Mouse (Mus musculus) kidney, adult 2 months (tissue): ENCODE results near the gene Tgfbrap1. TPM values are rescaled to one million over a fixed set of nuclear protein-coding genes. Genes with fewer than 3 reads are reported as not detected.
"Not testable (repeated sequence)": the region's sequence is repeated elsewhere in the genome, so short reads cannot be mapped to it uniquely, and the experiment has no call there.

Experiments used
- DNase-seq: peaks from one replicate; pipeline ENCODE4 v3.0.0; 2021
- H3K27ac ChIP-seq: fragments of 200-500 bp; 2 replicates; pipeline ENCODE4 v1.5.1; 2012; ENCODE audit warnings: low read depth, low read length, control low read depth, inconsistent platforms; ENCODE audit not compliant: insufficient read depth
- H3K27me3 ChIP-seq: fragments of 200-500 bp; replicated peaks from 2 replicates; pipeline ENCODE4 v1.6.1; 2012; ENCODE audit warnings: mild to moderate bottlenecking, moderate library complexity, low read length, inconsistent platforms; ENCODE audit not compliant: control insufficient read depth, insufficient read depth
- H3K36me3 ChIP-seq: fragments of 200-500 bp; 2 replicates; pipeline ENCODE4 v1.6.1; 2012; ENCODE audit warnings: mild to moderate bottlenecking, moderate library complexity, low read length, inconsistent platforms; ENCODE audit not compliant: control insufficient read depth, insufficient read depth
- H3K4me1 ChIP-seq: fragments of 200-500 bp; 2 replicates; pipeline ENCODE4 v1.6.1; 2011; ENCODE audit warnings: low read length; ENCODE audit not compliant: control insufficient read depth, insufficient read depth
- H3K4me3 ChIP-seq: fragments of 200-500 bp; 2 replicates; pipeline ENCODE4 v1.5.1; 2011; ENCODE audit warnings: mild to moderate bottlenecking, low read depth, low read length, control low read depth; ENCODE audit not compliant: insufficient read depth
- CTCF ChIP-seq: fragments of 200-500 bp; conservative IDR thresholded peaks from 2 replicates; pipeline ENCODE4 v1.5.1; 2011; ENCODE audit warnings: low read depth, mild to moderate bottlenecking, control low read depth, low read length, moderate library complexity, mixed read lengths; ENCODE audit not compliant: insufficient read depth, insufficient read length
- POLR2A ChIP-seq: fragments of 200-500 bp; IDR thresholded peaks from one replicate; pipeline ENCODE4 v1.6.1; 2011; ENCODE audit warnings: low read depth, low read length, control low read depth
- WGBS: fragments of 180-500 bp; shearing (Covaris S2); methylation state at CpG from one replicate; pipeline ENCODE4 v1.1.7; 2018; 5-methylcytosine and 5-hydroxymethylcytosine counted together
- polyA plus RNA-seq: library from polyadenylated mRNA; depleted of rRNA; stranded (reverse); fragments of >200 nt; gene quantifications from 2 replicates; pipeline ENCODE4 v1.2.3, GENCODE M21; 2012

Gene Tgfbrap1
- polyA plus RNA-seq, 1 experiment, result 33.4 TPM

DNA sequence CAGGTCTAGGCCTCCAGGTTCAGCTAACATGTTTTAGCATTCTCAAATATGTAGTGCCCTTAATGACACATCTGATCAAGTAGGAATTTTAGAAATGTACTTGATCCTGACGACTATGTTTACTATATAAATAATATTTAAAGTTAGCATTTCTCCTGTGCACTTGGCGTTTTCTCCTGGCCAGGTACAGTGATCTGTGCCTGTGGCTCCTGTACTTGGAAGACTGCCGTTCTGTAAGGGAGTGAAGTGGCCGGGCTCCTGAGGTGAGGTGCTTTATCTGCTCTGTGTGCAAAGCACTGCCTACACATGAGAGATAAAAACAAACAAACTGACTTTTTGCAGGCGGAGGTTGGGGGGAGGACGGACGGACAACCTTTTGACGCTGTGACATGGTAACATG lies 31.9 kb downstream of the Tgfbrap1 start:
- DNase-seq, result no peak
- 88% methylated on average over 8 of the region's 8 CpGs for WGBS
- TF ChIP-seq CTCF (no peak), POLR2A (no peak)
- Histone ChIP-seq H3K27me3 (no peaks in the 10 kb centered on the region), H3K4me3 (no peak overlapping the region), H3K27ac (no peak overlapping the region), H3K36me3 (no peaks in the 10 kb centered on the region; the same call in 1 of the 2 replicates), H3K4me1 (no peaks in the 10 kb centered on the region)

DNA sequence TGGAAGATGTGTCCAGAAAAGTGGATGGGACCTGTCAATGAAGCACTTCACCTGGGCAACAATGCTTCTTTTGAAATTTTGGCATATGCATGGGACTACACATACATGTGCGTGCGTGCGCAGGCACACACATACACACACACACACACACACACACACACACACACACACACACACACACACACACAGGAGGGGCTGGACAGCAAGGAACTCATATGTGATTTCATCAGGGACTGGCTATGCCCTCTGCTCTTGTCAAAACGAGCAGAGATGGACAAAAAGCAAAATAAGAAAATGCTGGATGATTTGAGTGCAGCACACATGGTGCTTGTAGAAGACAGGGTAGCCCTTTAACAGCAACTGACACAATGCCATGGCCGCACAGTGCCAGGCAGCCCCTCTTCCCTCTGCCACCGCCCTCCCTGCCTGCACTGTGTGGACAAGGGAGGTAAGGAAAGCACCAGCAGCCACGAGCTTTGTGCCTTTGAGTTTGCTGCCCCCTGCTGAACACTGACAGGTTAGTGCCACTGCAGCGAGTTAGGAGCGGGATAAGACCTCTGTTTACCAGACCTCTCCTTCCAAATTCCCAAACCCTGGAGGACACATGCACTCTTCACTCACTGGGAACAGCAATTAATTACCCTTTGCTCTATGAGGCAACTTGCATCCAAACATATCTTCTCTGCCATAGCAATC lies 32.7 kb downstream of the Tgfbrap1 start:
- TF ChIP-seq POLR2A (no peak), CTCF (peak; percentile 82)
- Histone ChIP-seq H3K27me3 (no peaks in the 10 kb centered on the region), H3K4me1 (no peaks in the 10 kb centered on the region), H3K4me3 (no peak overlapping the region), H3K36me3 (no peaks in the 10 kb centered on the region; the same call in 1 of the 2 replicates), H3K27ac (no peak overlapping the region)
- WGBS, result 63% methylated on average over 9 of the region's 9 CpGs
- peak; percentile 62 for DNase-seq

DNA sequence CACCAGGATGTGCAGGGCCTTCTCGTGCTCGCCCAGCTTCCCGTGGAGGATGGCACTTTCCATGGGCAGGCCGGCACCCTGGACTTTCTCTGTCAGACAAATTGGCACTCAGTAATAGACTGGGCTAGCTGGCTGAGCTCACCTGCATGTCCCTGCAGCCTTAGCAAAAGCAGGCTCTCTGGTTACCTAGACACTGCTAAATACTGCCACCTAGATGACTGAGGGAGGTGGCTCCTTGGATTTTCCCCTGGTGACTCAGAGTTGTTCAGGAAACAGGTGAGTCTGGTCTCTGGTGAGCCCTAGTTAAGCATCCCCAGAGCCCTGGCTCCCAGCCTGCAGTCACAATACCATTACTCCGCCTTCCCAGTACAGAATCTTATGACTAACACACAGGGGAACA lies 46.5 kb downstream of the Tgfbrap1 start:
- Histone ChIP-seq H3K36me3 (peaks cover 3% of the 10 kb centered on the region; the same call in 1 of the 2 replicates), H3K27me3 (no peaks in the 10 kb centered on the region), H3K27ac (no peak overlapping the region), H3K4me3 (no peak overlapping the region), H3K4me1 (no peaks in the 10 kb centered on the region)
- WGBS, result 89% methylated on average over 5 of the region's 5 CpGs
- DNase-seq, result no peak
- TF ChIP-seq POLR2A (no peak), CTCF (no peak; the same call in 1 of the 2 replicates)

DNA sequence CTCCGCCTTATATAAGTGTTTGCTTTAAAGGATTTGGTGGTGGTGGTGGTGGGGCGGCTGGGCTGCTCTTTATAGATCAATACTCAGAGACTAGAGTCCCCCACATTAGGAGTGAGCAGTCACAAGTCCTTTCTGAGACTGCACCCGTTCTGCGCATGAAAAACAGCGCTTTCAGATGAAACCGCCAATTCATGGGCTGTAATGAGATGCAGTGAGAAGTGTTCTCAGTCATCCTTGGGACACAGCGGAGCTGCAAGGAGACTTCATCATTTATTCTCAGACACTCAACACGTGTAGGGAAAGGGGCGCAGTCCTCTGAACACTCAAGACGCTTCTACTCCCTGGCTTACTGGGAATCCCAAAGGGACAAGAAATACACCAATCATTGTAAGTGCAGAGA lies 50.6 kb downstream of the Tgfbrap1 start:
- 90% methylated on average over 10 of the region's 10 CpGs for WGBS

DNA sequence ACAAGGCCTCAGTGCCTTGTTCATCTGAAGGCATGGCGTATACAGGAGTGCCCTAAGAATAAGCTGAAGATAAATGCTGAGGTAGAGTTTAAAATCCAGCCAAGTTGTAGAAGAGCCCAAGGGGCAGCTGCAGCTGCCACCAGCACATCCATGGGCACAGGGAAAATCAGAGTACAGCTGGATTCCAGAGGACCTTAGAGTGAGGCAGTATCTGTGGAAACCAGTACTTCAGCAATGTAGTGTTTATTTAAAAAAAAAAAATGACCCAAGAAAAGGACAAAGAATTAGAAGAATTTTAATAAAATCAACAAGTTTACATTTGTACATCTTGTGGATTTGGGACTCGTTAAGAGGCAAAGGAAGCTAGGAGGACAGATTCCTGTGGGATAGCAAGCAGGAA lies 51.4 kb downstream of the Tgfbrap1 start:
- WGBS, result 80% methylated on average over 2 of the region's 2 CpGs
- H3K27ac ChIP-seq, result no peak overlapping the region
- H3K36me3 ChIP-seq, result no peaks in the 10 kb centered on the region
- TF ChIP-seq CTCF, result no peak
- no peak for TF ChIP-seq POLR2A
- peaks cover 3% of the 10 kb centered on the region; the same call in 1 of the 2 replicates for H3K4me1 ChIP-seq
- no peak overlapping the region for H3K4me3 ChIP-seq
- no peaks in the 10 kb centered on the region for H3K27me3 ChIP-seq
- no peak for DNase-seq

More for the DNA sequence above, 50.6 kb downstream of the Tgfbrap1 start:
- no peak for TF ChIP-seq CTCF
- TF ChIP-seq POLR2A, result no peak
- Histone ChIP-seq H3K4me3 (no peak overlapping the region), H3K27ac (no peak overlapping the region), H3K27me3 (no peaks in the 10 kb centered on the region), H3K4me1 (peaks cover 3% of the 10 kb centered on the region; the same call in 1 of the 2 replicates), H3K36me3 (no peaks in the 10 kb centered on the region)
- no peak for DNase-seq

DNA sequence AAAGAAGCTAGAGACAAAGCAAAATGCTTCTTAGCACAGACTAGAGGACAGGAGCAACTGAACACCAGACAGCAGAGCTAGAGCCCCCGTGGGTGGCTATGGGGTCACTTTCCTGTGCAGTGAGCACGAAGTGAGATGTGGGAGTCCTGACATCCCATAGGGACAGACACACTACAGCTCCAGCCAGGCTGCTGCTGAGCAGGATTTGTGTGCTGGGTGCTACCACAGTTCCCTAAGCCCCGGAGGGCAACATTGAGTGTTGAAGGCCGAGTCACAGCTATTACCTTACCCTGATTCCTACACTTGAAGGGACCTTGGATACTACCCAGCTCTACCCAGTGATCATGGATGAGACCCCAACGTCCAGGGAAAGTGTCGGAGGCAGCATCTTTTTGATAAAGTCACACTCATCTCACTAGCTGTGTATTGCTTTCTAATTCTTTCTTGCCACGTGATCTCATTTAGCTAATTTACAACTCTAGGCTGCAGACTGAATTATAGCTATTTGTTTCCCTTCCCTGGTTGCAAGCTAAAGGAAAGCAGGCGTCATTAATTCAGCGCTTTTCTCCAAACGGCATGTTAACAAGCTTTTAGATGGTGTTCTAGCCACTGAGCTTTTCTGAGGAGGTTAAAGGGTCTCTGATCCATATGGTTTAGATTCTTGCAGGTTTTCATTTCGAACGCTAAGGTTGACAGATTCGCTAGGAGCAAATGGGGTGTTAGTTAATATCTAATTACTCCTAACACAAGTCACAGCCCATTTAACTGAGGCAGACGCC lies 53.0 kb downstream of the Tgfbrap1 start:
- Histone ChIP-seq H3K4me1 (peaks cover 3% of the 10 kb centered on the region; the same call in 1 of the 2 replicates), H3K27me3 (no peaks in the 10 kb centered on the region), H3K27ac (no peak overlapping the region), H3K4me3 (no peak overlapping the region), H3K36me3 (no peaks in the 10 kb centered on the region)
- 22% methylated on average over 14 of the region's 14 CpGs for WGBS
- peak; percentile 19 for DNase-seq
- TF ChIP-seq POLR2A (no peak), CTCF (no peak)

DNA sequence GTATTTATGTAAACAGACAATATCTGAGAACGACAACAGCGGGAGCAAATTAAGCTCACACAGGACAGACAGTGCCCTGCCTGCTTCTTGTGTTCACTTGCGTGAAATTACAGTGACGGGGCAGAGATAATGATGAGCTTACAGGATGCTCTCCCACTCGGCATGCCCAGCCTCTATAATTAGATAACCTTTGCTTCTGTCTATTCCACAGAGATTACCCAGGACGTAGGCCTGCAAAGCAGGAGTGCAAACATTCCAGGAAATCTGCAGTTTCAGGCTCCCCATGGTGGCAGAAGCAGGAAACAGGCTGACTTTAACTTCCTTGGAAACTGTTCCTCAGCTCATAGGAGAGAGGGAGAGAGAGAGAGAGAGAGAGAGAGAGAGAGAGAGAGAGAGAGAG lies 56.2 kb downstream of the Tgfbrap1 start:
- Histone ChIP-seq H3K27ac (no peak overlapping the region), H3K4me3 (no peak overlapping the region), H3K27me3 (no peaks in the 10 kb centered on the region), H3K4me1 (peaks cover 3% of the 10 kb centered on the region; the same call in 1 of the 2 replicates), H3K36me3 (no peaks in the 10 kb centered on the region)
- TF ChIP-seq CTCF (no peak), POLR2A (no peak)
- no peak for DNase-seq
- 37% methylated on average over 6 of the region's 6 CpGs for WGBS

DNA sequence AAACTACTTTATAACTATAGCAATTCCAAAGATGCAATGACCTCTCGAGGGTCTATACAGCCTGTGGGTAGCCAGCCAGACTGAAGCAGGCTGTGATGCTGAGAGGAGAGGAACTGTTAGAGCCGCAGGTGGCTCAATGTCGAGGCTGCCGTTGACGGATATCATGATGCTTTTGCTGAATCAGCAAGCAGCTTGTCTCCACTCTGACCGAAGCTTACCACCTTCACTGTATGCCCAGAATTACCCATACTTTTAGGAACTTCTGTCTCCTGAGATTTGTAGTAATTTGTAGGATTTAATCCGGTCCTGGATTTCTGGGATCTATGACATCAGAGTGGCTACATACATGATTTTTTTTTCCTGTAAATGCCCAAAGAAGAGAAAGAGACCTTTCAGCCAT lies 62.4 kb downstream of the Tgfbrap1 start:
- Histone ChIP-seq H3K27ac (no peak overlapping the region), H3K36me3 (no peaks in the 10 kb centered on the region), H3K4me3 (no peak overlapping the region), H3K27me3 (no peaks in the 10 kb centered on the region), H3K4me1 (no peaks in the 10 kb centered on the region)
- TF ChIP-seq POLR2A, result no peak
- no peak for TF ChIP-seq CTCF
- DNase-seq, result no peak
- WGBS, result 90% methylated on average over 7 of the region's 7 CpGs

DNA sequence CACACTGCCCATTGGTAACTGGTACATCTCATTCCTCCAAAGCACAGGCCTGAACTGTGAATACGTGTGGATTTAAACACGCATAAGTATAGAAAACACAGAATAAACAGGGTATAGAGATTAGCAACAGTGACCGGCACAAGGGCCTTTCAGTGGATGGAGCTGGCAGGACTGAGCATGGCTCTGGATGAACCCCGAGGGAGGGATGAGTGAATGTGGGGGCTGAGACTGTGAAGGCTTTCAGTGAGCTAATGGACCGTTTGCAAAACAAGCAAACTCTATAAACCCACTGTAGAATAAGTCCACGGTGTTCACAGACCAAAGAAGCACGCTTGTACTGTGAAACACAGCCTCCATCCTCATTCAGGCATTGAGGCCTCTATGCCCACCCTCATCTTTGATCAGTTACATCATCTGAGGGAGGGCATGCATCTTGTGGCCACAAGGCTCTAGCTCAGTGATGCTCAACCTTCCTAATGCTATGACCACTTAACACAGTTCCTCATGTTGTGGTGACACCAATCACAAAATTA lies 83.2 kb downstream of the Tgfbrap1 start:
- not testable (repeated sequence) for H3K36me3 ChIP-seq, H3K27ac ChIP-seq, DNase-seq, H3K27me3 ChIP-seq, H3K4me3 ChIP-seq, H3K4me1 ChIP-seq
- WGBS, result 69% methylated on average over 7 of the region's 7 CpGs
